Mouse (Mus musculus): ENCODE data around the gene Nop56.

GRCm38 (mm10) chr2:130268074-130268473 lies 6.2 kb upstream of the Nop56 start:
- no peak for TF ChIP-seq MAFK (IDR thresholded peaks at IDR 0.05; ENCODE audit: insufficient read depth, low read depth, low read length)
- TF ChIP-seq HCFC1 (IDR thresholded peaks at IDR 0.05; ENCODE audit: borderline replicate concordance, insufficient read depth, low read length) = no peak
- TF ChIP-seq CHD2 (IDR thresholded peaks at IDR 0.05; ENCODE audit: low read depth, low read length) = no peak
- no peak for TF ChIP-seq ZNF384 (IDR thresholded peaks at IDR 0.05; ENCODE audit: low read depth, low read length)
